10 mouse cellular contexts compared by ENCODE assay signal in genomic region chr12:41674861-41675260, GRCm38 (mm10).
"Had no signal": no experiment of that assay in that cellular context is flagged by ENCODE, and none has a peak within 500 bp of the region (broad histone marks: within the 10 kb centered on the region; RNA-seq: fewer than 3 reads in every experiment).

No protein-coding gene starts in this region.

- DNase-seq: kidney, adult 2 months; kidney, postnatal 25 days; layer of hippocampus, postnatal 36 days; liver; lung, adult 2 months; lung, postnatal 14 days; lung, postnatal 4 days; midbrain, embryonic 14.5 days; right cerebral cortex, postnatal 4 days; thymus, postnatal 25 days had no signal
